Mouse (Mus musculus) erythroblast, embryonic 14.5 days (primary cell): ENCODE data around the gene Rabgap1l. TPM values are rescaled to one million over a fixed set of nuclear protein-coding genes. Genes with fewer than 3 reads are reported as not detected.

Experiments
- H3K27me3 ChIP-seq: 2 replicates; pipeline ENCODE4 v1.6.1; 2012; ENCODE audit warnings: inconsistent platforms; ENCODE audit not compliant: control insufficient read depth
- H3K36me3 ChIP-seq: 2 replicates; pipeline ENCODE4 v1.6.1; 2012; ENCODE audit warnings: mild to moderate bottlenecking, inconsistent platforms; ENCODE audit not compliant: control insufficient read depth
- H3K4me1 ChIP-seq: 2 replicates; pipeline ENCODE4 v1.6.1; 2012; ENCODE audit warnings: inconsistent platforms; ENCODE audit not compliant: control insufficient read depth
- H3K4me3 ChIP-seq: replicated peaks from 2 replicates; pipeline ENCODE3; 2012; ENCODE audit warnings: moderate library complexity, mild to moderate bottlenecking, inconsistent platforms
- H3K9me3 ChIP-seq: 2 replicates; pipeline ENCODE4 v1.6.1; 2012; ENCODE audit warnings: low read length, inconsistent platforms, mixed read lengths; ENCODE audit not compliant: control insufficient read depth
- GATA1 ChIP-seq: IDR thresholded peaks from 2 replicates; pipeline ENCODE4 v1.6.1; 2012; ENCODE audit warnings: low read length, inconsistent platforms, mixed read lengths
- TAL1 ChIP-seq: IDR thresholded peaks from 3 replicates; pipeline ENCODE4 v1.6.1; 2012; ENCODE audit warnings: low read length, inconsistent platforms, mixed read lengths
- polyA plus RNA-seq: library from polyadenylated mRNA; stranded (reverse); fragments of >175 nt; gene quantifications from 2 replicates; pipeline ENCODE4 v1.2.3, GENCODE M21; 2012

Rabgap1l gene
- polyA plus RNA-seq, 1 experiment, result 1.0 TPM

DNA sequence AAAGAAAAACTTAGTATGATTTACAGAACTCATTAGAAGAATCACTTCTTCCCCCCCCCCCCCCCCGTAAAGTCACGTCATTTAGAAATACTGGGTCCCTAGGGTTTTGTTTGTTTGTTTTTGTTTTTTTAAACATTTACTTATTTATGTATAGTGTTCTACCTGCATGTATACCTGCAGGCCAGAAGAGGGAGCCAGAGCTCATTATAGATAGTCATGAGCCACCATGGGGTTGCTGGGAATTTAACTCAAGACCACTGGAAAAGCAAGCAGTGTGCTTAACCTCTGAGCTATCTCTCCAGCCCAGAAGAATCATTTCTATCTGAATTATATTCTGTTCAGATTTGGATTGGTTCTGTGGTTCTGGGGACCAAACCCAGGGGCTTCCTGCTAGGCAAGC, 539.9 kb downstream of the Rabgap1l start:
- H3K4me1 ChIP-seq, result no peaks in the 10 kb centered on the region
- TF ChIP-seq TAL1 (no peak), GATA1 (no peak)
- H3K27me3 ChIP-seq, result no peaks in the 10 kb centered on the region
- H3K9me3 ChIP-seq, result peaks cover 2% of the 10 kb centered on the region; the same call in 1 of the 2 replicates
- H3K36me3 ChIP-seq, result peaks cover 14% of the 10 kb centered on the region
- no peak overlapping the region for H3K4me3 ChIP-seq

DNA sequence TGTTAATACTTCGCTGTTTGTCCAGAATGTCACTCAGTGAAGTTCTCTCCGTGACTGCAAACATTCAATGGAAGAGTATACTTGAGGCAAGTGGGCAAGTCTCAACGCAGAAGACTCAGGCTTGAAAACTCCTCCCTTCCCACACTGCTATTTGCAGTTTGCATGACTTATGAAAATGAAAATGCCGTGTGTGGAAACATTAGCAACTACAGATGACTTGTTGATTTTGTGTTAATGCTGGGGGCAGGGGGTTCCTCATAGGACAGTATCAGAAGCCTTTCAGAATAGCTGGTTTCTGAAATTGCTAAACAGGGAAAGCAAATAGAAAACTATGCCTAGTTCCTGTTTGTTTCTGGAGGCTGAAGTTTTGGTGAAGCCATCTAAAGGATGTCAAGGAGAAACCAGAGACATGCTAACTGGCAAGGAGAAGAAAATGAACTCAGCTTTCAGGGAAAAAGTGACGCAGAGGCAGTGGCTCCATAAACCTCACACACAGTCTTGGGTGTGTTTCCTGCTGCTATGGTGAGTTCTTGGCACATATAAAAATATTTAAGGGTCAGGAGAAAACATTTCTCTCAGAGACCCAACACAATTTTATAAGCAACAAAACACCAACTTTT, 541.5 kb downstream of the Rabgap1l start:
- TF ChIP-seq GATA1 (no peak), TAL1 (no peak)
- no peaks in the 10 kb centered on the region for H3K4me1 ChIP-seq
- H3K9me3 ChIP-seq, result peaks cover 2% of the 10 kb centered on the region; the same call in 1 of the 2 replicates
- peaks cover 12% of the 10 kb centered on the region for H3K36me3 ChIP-seq
- H3K27me3 ChIP-seq, result no peaks in the 10 kb centered on the region
- no peak overlapping the region for H3K4me3 ChIP-seq

DNA sequence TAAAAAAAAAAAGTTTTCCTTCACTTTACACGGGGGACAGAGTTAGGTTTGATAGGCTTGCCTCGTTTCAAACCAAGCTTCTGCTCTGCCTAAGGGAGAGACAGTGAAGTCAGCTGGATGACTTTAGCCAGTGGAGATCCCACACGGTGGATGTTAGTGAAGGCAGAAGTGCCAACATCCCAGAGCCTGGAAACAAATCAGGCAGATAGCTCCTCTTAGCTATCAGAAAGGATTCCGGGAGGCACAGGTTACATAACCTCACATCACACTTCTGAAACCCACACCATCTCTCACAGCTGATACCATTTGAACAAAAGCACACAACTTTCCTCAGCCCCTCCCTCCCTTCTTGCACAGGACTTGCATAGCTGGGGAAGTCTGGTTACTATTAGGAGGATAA, 542.2 kb downstream of the Rabgap1l start:
- peaks cover 2% of the 10 kb centered on the region; the same call in 1 of the 2 replicates for H3K9me3 ChIP-seq
- no peak for TF ChIP-seq GATA1
- TF ChIP-seq TAL1, result no peak
- H3K4me1 ChIP-seq, result no peaks in the 10 kb centered on the region
- H3K27me3 ChIP-seq, result no peaks in the 10 kb centered on the region
- H3K36me3 ChIP-seq, result peaks cover 11% of the 10 kb centered on the region
- no peak overlapping the region for H3K4me3 ChIP-seq

GRCm38 (mm10) chr1:160249786-160250185, 543.2 kb downstream of the Rabgap1l start:
- no peak overlapping the region for H3K4me3 ChIP-seq
- TF ChIP-seq GATA1 (no peak), TAL1 (no peak)

GRCm38 (mm10) chr1:160247473-160247872, 545.5 kb downstream of the Rabgap1l start:
- H3K36me3 ChIP-seq, result peaks cover 2% of the 10 kb centered on the region; the same call in 1 of the 2 replicates
- no peak overlapping the region for H3K4me3 ChIP-seq
- H3K9me3 ChIP-seq, result no peaks in the 10 kb centered on the region
- H3K27me3 ChIP-seq, result no peaks in the 10 kb centered on the region
- no peaks in the 10 kb centered on the region for H3K4me1 ChIP-seq
- TF ChIP-seq TAL1 (no peak), GATA1 (no peak)

More at GRCm38 (mm10) chr1:160249786-160250185, 543.2 kb downstream of the Rabgap1l start:
- peaks cover 4% of the 10 kb centered on the region; the same call in 1 of the 2 replicates for H3K36me3 ChIP-seq
- H3K27me3 ChIP-seq, result no peaks in the 10 kb centered on the region
- peaks cover 2% of the 10 kb centered on the region; the same call in 1 of the 2 replicates for H3K9me3 ChIP-seq
- no peaks in the 10 kb centered on the region for H3K4me1 ChIP-seq

DNA sequence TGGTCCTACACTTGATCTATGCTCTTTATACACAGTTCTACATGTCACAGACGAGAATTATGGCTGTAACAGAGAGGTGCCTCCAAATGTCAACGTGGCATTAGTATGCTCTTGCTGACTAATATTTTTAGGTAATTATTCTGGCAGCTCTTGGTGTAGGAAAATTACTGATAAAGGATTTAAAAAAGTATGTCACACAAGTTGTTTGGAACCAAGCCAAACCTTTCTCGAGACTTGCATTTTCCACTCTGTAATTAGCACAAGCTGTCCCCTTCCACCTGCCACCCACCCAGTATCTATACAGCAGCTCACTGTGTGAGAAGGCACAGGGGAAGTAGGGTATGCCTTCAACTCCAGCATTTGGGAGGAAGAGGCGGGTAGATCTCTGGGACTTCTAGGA, 546.2 kb downstream of the Rabgap1l start:
- Histone ChIP-seq H3K27me3 (no peaks in the 10 kb centered on the region), H3K4me3 (no peak overlapping the region), H3K36me3 (peaks cover 2% of the 10 kb centered on the region; the same call in 1 of the 2 replicates), H3K4me1 (no peaks in the 10 kb centered on the region), H3K9me3 (no peaks in the 10 kb centered on the region)
- no peak for TF ChIP-seq TAL1
- TF ChIP-seq GATA1, result no peak

- Histone ChIP-seq H3K4me1 (no peaks in the 10 kb centered on the region), H3K9me3 (no peaks in the 10 kb centered on the region), H3K4me3 (no peak overlapping the region), H3K27me3 (no peaks in the 10 kb centered on the region), H3K36me3 (peaks cover 3% of the 10 kb centered on the region)
- TF ChIP-seq GATA1, result no peak
- TF ChIP-seq TAL1, result no peak
These were observed 547.1 kb downstream of the Rabgap1l start for GRCm38 (mm10) chr1:160245954-160246353.

GRCm38 (mm10) chr1:160244689-160245088, 548.3 kb downstream of the Rabgap1l start:
- Histone ChIP-seq H3K4me3 (no peak overlapping the region), H3K9me3 (no peaks in the 10 kb centered on the region), H3K27me3 (no peaks in the 10 kb centered on the region), H3K4me1 (no peaks in the 10 kb centered on the region), H3K36me3 (peaks cover 8% of the 10 kb centered on the region)
- TF ChIP-seq GATA1 (no peak), TAL1 (no peak)

DNA sequence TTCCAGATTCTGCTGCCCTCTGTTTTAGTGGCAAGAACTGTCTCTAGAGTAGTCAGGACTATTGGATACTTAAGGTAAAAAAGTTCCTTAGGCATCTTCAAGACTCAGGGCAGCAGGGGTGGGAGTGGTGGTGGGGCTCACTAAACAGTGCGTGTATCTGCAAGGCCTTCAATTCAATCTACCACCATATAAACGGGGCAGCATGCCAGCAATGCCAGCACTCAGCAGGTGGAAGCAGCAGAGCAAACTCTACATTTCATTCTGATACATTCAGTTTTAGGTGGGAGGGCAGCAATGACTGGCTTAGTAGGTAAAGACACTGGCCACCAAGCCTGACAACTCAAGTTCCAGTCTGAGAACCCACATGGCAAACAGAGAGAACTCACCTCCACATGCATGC, 552.9 kb downstream of the Rabgap1l start:
- H3K9me3 ChIP-seq, result no peaks in the 10 kb centered on the region
- H3K27me3 ChIP-seq, result no peaks in the 10 kb centered on the region
- H3K36me3 ChIP-seq, result peaks cover 14% of the 10 kb centered on the region
- no peak for TF ChIP-seq GATA1
- TF ChIP-seq TAL1, result no peak
- no peak overlapping the region for H3K4me3 ChIP-seq
- H3K4me1 ChIP-seq, result no peaks in the 10 kb centered on the region
